2 mouse cellular contexts compared by ENCODE assay signal in the genomic region with DNA sequence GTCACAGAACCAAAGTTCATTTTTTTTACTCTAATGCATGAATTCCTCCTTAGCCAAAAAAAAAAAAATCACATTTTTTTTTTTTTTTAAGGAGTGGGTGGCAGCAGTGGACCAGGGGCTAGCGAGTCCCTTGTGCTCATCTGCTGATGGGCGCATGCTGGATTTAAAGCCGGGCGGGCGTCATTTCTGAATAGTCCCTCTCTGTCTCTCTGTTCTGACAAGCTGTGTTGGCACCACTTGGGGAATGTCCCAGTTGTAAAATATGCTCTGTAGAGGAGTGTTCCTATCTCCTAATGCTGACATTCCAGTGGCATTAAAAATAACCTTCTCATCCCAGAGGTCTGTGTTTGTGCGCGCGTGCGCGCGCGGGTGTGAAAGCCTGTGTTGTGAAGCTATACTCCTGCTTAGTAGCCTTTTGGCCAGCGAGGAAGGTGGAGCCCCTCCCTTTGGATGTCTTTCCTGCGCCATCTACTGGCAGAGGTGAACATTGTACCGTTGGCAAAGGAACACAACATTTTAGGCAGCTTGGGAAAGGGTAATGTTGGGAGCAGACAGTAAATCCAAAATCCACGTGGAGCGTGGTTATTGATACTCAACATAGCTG.
TF ChIP-seq lines count a peak whose summit lies in the region.

No protein-coding gene starts in this region.

TF ChIP-seq in C2C12, 6 proteins besides CTCF, POLR2A, EP300 and RAD21 (continued from another document):
- TF ChIP-seq MYOD1 (IDR thresholded peaks at IDR 0.05; ENCODE audit: control insufficient read depth, insufficient read length, low read depth) = no peak
- TF ChIP-seq USF1 (IDR thresholded peaks at IDR 0.05; ENCODE audit: low read depth) = no peak

TF ChIP-seq in myocyte, 11 proteins besides CTCF, POLR2A, EP300 and RAD21 (continued from another document):
- TF ChIP-seq MAX (IDR thresholded peaks at IDR 0.05; ENCODE audit: low read depth) (no peak), REST (IDR thresholded peaks at IDR 0.05; ENCODE audit: insufficient read depth, insufficient read length) (no peak), TCF3 (IDR thresholded peaks at IDR 0.05; ENCODE audit: insufficient read length, low read depth) (no peak), USF1 (IDR thresholded peaks at IDR 0.05; ENCODE audit: low read depth) (no peak), TCF12 (IDR thresholded peaks at IDR 0.05; ENCODE audit: insufficient read depth, poor library complexity, severe bottlenecking) (no peak)
